Mouse (Mus musculus): ENCODE data around the gene Ppt1.
"Not testable (repeated sequence)": the region's sequence is repeated elsewhere in the genome, so short reads cannot be mapped to it uniquely, and the experiment has no call there.

Gene Ppt1

DNA sequence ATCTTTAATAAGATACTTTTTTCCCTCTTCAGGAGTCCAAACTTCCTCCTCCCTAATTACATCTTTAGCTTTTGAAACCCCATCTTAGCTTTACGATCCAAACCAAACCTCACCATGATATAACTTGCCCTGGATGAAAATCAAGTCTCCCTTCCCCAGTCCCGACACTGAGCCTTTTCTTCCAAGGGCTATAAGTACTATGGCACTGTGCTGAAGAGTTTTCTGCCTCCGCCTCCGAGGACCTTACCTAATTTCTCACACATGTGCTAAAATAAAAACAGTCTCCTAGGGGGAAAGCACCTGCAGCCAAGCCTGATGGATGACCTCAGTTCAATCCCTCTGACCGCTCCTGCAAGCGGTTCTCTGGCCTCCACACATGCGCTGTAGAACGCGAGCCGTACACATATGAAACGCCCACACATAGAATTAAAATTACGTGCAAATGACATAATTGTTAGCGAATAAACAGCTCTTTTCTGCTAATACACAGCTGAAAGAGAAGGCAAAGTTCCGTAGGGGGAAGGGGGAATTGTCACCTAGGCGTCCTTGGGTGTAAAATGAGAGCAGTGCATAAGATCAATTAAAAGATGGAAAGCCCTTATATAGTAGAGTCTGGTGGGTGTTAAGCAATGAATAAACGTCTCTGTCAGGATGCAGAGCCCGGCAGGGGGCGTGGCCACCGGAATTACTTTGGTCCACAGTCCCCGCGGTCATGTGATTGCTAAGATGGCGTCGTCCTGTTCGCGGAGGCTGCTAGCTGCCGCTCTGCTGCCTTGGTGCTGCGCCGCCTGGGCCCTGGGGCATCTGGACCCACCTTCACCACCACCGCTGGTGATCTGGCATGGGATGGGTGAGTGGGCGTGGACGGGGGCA lies at the start of gene Ppt1:
Gene Ppt1, plus strand, starts transcription at position 713 of the 873 bp plus-strand sequence.
- DNase-seq (ENCODE audit: low spot score in 2 of 2), result peak; percentile 80 to 93

- DNase-seq (ENCODE audit: low spot score in 2 of 2), result no peak
Measured at GRCm38 (mm10) chr4:122789335-122790089, 46.5 kb upstream of the Ppt1 start.

DNA sequence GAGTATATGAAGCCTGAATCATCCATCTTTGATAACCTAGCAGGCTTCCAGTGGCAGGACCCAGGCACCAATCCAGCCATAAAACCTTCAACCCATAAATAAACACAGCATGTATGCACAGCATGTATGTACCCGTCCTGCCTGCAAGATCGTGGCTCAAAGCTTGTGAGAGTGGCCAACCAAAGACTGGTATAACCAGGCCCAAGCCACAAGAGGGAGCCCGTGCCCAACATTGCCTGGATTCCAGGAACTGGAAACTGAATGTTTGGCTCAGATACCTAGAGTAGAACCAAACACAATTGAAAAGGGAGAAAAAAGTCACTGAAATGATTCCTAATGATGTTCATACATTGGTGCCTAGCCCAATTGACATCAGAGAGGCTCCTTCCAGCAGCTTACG lies 27.9 kb upstream of the Ppt1 start:
- DNase-seq (ENCODE audit: low spot score in 2 of 2), result peak in 1 of 2 experiments; percentile 77

- no peak for DNase-seq (ENCODE audit: low spot score in 2 of 2)
Measured at GRCm38 (mm10) chr4:122811180-122811579, 24.9 kb upstream of the Ppt1 start.

GRCm38 (mm10) chr4:122811824-122812223 lies 24.2 kb upstream of the Ppt1 start:
- no peak for DNase-seq (ENCODE audit: low spot score in 2 of 2)

DNA sequence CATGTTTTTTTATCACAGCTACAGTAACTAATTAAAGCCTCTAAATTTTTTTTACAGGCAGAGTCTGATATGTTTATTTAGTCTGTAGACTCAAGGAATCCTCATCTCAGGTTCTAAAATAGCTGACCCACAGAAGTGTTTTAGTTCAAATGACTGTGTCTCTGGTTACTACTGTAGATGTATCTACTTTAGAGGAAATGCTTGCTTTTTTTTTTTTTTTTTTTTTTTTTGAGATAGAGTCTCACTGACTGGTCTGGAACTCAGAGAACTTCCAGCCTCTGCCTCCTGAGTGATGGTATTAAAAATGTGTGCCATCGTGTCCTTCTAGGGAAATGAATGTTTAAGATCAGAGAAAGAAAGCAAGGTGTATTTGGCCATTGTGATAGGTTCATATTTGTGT lies 19.8 kb upstream of the Ppt1 start:
- no peak for DNase-seq (ENCODE audit: low spot score in 2 of 2)

DNA sequence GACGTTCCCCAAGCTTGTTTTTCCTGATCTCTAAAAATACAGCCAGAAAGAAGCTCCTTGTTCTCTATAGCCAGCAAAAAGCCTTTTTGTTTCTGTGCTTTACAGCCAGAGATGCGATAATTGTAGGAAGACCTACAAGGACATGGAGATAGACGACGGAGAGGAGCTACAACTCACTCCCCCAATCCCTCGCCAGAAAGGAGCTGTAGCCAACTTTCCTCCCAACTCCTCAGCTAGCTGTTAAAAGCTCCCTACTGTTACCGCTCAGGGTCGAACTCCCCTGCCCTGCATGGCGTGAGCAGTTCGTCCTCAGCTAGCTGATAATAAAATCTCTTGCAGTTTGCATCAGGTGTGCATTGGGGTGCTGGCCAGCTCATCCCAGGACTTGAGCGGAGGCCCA lies 15.1 kb upstream of the Ppt1 start:
- not testable (repeated sequence) for DNase-seq (ENCODE audit: low spot score in 2 of 2)

DNA sequence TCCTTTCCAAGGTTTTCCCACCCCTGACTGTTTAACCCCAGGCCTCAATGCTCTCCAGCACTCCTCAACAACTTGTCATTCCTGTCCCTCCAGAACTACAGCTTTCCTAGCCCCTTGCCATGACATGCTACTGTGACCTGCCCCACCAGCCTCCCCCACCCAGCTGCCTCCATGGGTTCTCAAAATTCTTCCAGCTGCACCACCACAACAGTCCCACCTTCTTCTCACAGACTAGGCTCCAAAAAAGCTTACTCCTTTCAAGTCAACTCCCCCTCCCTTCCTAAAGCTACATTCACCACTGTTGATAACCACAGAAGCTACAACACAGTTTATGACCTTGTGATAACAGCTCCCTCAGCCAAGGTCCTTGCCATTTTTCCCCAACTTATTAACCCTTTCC lies 8.4 kb upstream of the Ppt1 start:
- DNase-seq (ENCODE audit: low spot score in 2 of 2), result no peak

DNA sequence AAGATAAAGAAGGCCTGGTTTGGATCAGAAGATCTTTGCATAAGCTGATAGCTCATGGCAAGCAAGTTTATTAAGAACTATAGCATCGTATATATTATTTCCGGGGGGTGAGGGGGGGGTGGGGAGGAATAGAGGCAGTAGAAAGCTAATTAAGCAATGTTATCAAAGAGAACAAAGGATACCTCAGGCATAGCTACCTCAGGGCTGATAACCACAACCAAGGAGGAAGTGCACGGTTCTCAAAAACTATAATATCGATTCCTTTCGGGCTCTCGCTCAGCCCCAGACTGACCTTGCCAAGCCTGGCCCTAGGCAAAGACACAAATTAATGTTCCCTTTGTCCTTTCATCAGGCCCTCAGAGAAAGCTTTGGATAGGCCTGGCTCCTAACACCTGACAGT lies 6.7 kb upstream of the Ppt1 start:
- no peak for DNase-seq (ENCODE audit: low spot score in 2 of 2)

GRCm38 (mm10) chr4:122831888-122832287 lies 4.2 kb upstream of the Ppt1 start:
- no peak for DNase-seq (ENCODE audit: low spot score in 2 of 2)

- DNase-seq (ENCODE audit: low spot score in 2 of 2), result no peak
Measured at GRCm38 (mm10) chr4:122836403-122836775, 347 bp downstream of the Ppt1 start.

- no peak for DNase-seq (ENCODE audit: low spot score in 2 of 2)
Measured at GRCm38 (mm10) chr4:122837180-122837730, 1.2 kb downstream of the Ppt1 start.

GRCm38 (mm10) chr4:122837994-122838393 lies 2.0 kb downstream of the Ppt1 start:
- no peak for DNase-seq (ENCODE audit: low spot score in 2 of 2)

GRCm38 (mm10) chr4:122838416-122838815 lies 2.4 kb downstream of the Ppt1 start:
- DNase-seq (ENCODE audit: low spot score in 2 of 2), result no peak

GRCm38 (mm10) chr4:122848150-122848621 lies 12.1 kb downstream of the Ppt1 start:
- DNase-seq (ENCODE audit: low spot score in 2 of 2), result peak in 1 of 2 experiments; percentile 26

- no peak for DNase-seq (ENCODE audit: low spot score in 2 of 2)
Measured at GRCm38 (mm10) chr4:122851535-122851934, 15.5 kb downstream of the Ppt1 start.

DNA sequence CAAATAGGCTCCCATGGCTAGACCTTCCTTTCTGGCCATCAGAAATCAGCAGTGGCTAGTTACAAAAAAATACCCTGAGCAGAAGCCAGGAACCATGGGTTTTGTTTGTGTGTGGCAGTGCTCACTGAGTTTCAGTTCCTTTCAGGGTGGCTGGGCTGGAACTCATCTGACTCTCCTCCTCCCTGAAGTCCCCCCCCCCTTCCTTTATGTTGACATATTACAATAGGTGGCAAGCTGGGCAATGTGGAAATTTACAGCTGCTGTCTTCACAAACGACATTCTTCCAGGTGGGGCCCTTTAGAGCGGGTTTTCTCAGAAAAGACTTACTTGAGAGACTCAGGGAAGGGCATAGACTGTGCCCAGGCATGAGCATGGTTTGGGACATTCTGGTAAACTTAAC lies 17.6 kb downstream of the Ppt1 start:
- DNase-seq (ENCODE audit: low spot score in 2 of 2), result no peak

DNA sequence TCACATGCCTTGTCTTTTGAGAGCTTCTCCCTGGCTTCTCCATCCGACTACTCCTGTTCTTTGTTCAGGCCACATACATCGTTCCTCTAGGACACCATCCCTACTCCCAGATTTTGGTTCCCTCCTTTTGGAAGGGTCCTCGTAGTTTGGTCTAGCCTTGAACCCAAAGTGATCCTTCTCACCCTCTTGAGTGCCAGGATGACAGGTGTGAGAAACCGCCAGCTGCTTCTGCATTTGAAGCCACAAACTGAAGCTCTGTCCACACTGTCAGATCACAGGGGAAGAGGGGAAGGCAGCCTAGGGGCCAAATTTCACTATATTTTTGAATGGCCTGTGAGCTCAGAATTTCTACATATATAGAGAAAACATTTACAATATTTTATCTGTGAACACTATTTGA lies 18.7 kb downstream of the Ppt1 start:
- DNase-seq (ENCODE audit: low spot score in 2 of 2), result no peak

GRCm38 (mm10) chr4:122857909-122858308 lies 21.9 kb downstream of the Ppt1 start:
- DNase-seq (ENCODE audit: low spot score in 2 of 2), result no peak

- no peak for DNase-seq (ENCODE audit: low spot score in 2 of 2)
Measured at GRCm38 (mm10) chr4:122859096-122859674, 23.1 kb downstream of the Ppt1 start.

DNA sequence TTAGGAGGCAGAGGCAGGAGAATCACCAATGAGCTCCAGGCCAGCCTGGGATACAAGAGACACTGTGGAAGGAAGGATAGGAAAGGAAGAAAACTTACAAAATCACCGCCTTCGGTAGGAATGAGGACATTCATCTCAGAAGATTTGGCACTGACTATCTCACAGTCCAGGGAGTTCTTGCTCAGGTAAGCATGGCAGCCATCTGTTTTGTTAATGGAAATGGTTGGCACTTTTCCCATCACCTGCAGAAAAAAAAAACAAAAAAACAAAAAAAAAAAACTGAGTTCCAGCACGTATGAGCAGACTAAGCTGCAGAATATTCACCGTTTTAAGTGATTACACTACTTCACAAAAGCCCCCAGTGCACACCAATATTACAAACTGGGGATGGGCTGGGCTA lies 25.8 kb downstream of the Ppt1 start:
- no peak for DNase-seq (ENCODE audit: low spot score in 2 of 2)

DNA sequence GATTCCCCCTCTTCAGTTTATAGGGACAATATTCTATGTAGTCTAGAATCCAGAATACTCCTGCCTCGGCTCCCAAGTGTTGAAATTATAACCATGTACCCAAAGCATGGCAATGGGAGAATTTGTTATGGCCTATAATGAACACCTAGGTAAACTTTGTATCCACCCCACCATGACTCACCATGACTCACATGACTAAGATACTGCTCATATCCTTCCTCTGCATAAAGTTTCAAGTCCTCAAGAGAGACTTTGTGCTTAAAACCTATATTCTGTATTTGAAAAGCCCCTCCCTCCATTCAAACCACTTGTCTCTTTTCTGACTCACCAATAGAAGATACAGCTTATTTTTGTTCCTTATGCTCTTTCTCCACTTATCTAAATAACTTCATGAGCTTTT lies 32.0 kb downstream of the Ppt1 start:
- no peak for DNase-seq (ENCODE audit: low spot score in 2 of 2)
